Mouse (Mus musculus): Measurements from ENCODE around the gene Dlgap4. TPM values are rescaled to one million over a fixed set of nuclear protein-coding genes. Genes with fewer than 3 reads are reported as not detected.
"Not testable (repeated sequence)": the region's sequence is repeated elsewhere in the genome, so short reads cannot be mapped to it uniquely, and the experiment has no call there.

The Dlgap4 gene
- polyA plus RNA-seq, 1 experiment = 98.2 TPM

GRCm38 (mm10) chr2:156787776-156788105, 174.2 kb downstream of the Dlgap4 start:
- 41% methylated on average over 3 of the region's 3 CpGs for WGBS
- H3K36me3 ChIP-seq (ENCODE audit: control insufficient read depth, insufficient read depth, low read length) = no peaks in the 10 kb centered on the region
- H3K27me3 ChIP-seq (ENCODE audit: control insufficient read depth, insufficient read depth, low read length) = no peaks in the 10 kb centered on the region
- H3K27ac ChIP-seq (ENCODE audit: control insufficient read depth, insufficient read depth, low read length) = no peak overlapping the region
- TF ChIP-seq CTCF (IDR thresholded peaks at IDR 0.05; ENCODE audit: borderline replicate concordance, control insufficient read depth, extremely low read depth, insufficient read depth, low read length, poor library complexity) (no peak), POLR2A (IDR thresholded peaks at IDR 0.05; ENCODE audit: control insufficient read depth, extremely low read depth, insufficient read depth, low read length, poor library complexity) (no peak)
- H3K4me1 ChIP-seq (replicated peaks; ENCODE audit: control insufficient read depth, insufficient read depth, low read length) = no peaks in the 10 kb centered on the region
- H3K4me3 ChIP-seq (ENCODE audit: control insufficient read depth, insufficient read depth, low read length) = no peak overlapping the region
- DNase-seq = no peak

GRCm38 (mm10) chr2:156788836-156789235, 175.3 kb downstream of the Dlgap4 start:
- DNase-seq = no peak
- no peaks in the 10 kb centered on the region for H3K4me1 ChIP-seq (replicated peaks; ENCODE audit: control insufficient read depth, insufficient read depth, low read length)
- H3K27ac ChIP-seq (ENCODE audit: control insufficient read depth, insufficient read depth, low read length) = no peak overlapping the region
- WGBS = 84% methylated on average over 1 of the region's 1 CpGs
- no peaks in the 10 kb centered on the region for H3K27me3 ChIP-seq (ENCODE audit: control insufficient read depth, insufficient read depth, low read length)
- TF ChIP-seq POLR2A (IDR thresholded peaks at IDR 0.05; ENCODE audit: control insufficient read depth, extremely low read depth, insufficient read depth, low read length, poor library complexity) = no peak
- H3K36me3 ChIP-seq (ENCODE audit: control insufficient read depth, insufficient read depth, low read length) = no peaks in the 10 kb centered on the region
- no peak overlapping the region for H3K4me3 ChIP-seq (ENCODE audit: control insufficient read depth, insufficient read depth, low read length)

GRCm38 (mm10) chr2:156798516-156798915, 185.0 kb downstream of the Dlgap4 start:
- H3K27ac ChIP-seq (ENCODE audit: control insufficient read depth, insufficient read depth, low read length) = no peak overlapping the region
- no peak for DNase-seq
- no peak overlapping the region for H3K4me3 ChIP-seq (ENCODE audit: control insufficient read depth, insufficient read depth, low read length)
- TF ChIP-seq CTCF (IDR thresholded peaks at IDR 0.05; ENCODE audit: borderline replicate concordance, control insufficient read depth, extremely low read depth, insufficient read depth, low read length, poor library complexity) (no peak), POLR2A (IDR thresholded peaks at IDR 0.05; ENCODE audit: control insufficient read depth, extremely low read depth, insufficient read depth, low read length, poor library complexity) (no peak)
- 88% methylated on average over 1 of the region's 1 CpGs for WGBS
- H3K36me3 ChIP-seq (ENCODE audit: control insufficient read depth, insufficient read depth, low read length) = no peaks in the 10 kb centered on the region
- no peaks in the 10 kb centered on the region for H3K27me3 ChIP-seq (ENCODE audit: control insufficient read depth, insufficient read depth, low read length)
- no peaks in the 10 kb centered on the region for H3K4me1 ChIP-seq (replicated peaks; ENCODE audit: control insufficient read depth, insufficient read depth, low read length)

- no peak for DNase-seq
- no peak for TF ChIP-seq POLR2A (IDR thresholded peaks at IDR 0.05; ENCODE audit: control insufficient read depth, extremely low read depth, insufficient read depth, low read length, poor library complexity)
- no peak for TF ChIP-seq CTCF (IDR thresholded peaks at IDR 0.05; ENCODE audit: borderline replicate concordance, control insufficient read depth, extremely low read depth, insufficient read depth, low read length, poor library complexity)
- Histone ChIP-seq H3K36me3 (ENCODE audit: control insufficient read depth, insufficient read depth, low read length) (no peaks in the 10 kb centered on the region), H3K27ac (ENCODE audit: control insufficient read depth, insufficient read depth, low read length) (no peak overlapping the region), H3K27me3 (ENCODE audit: control insufficient read depth, insufficient read depth, low read length) (no peaks in the 10 kb centered on the region), H3K4me3 (ENCODE audit: control insufficient read depth, insufficient read depth, low read length) (no peak overlapping the region), H3K4me1 (replicated peaks; ENCODE audit: control insufficient read depth, insufficient read depth, low read length) (no peaks in the 10 kb centered on the region)
- 88% methylated on average over 4 of the region's 4 CpGs for WGBS
These were observed 187.5 kb downstream of the Dlgap4 start for GRCm38 (mm10) chr2:156801045-156801444.

- not testable (repeated sequence) for DNase-seq; H3K36me3 ChIP-seq (ENCODE audit: control insufficient read depth, insufficient read depth, low read length); H3K4me3 ChIP-seq (ENCODE audit: control insufficient read depth, insufficient read depth, low read length); H3K27ac ChIP-seq (ENCODE audit: control insufficient read depth, insufficient read depth, low read length); H3K4me1 ChIP-seq (replicated peaks; ENCODE audit: control insufficient read depth, insufficient read depth, low read length); H3K27me3 ChIP-seq (ENCODE audit: control insufficient read depth, insufficient read depth, low read length)
- WGBS = 79% methylated on average over 9 of the region's 9 CpGs
These were observed 188.6 kb downstream of the Dlgap4 start for GRCm38 (mm10) chr2:156802116-156802515.

GRCm38 (mm10) chr2:156803698-156804372, 190.3 kb downstream of the Dlgap4 start:
- WGBS = 58% methylated on average over 4 of the region's 4 CpGs
- TF ChIP-seq CTCF (IDR thresholded peaks at IDR 0.05; ENCODE audit: borderline replicate concordance, control insufficient read depth, extremely low read depth, insufficient read depth, low read length, poor library complexity) (no peak), POLR2A (IDR thresholded peaks at IDR 0.05; ENCODE audit: control insufficient read depth, extremely low read depth, insufficient read depth, low read length, poor library complexity) (no peak)
- DNase-seq = no peak
- no peaks in the 10 kb centered on the region for H3K4me1 ChIP-seq (replicated peaks; ENCODE audit: control insufficient read depth, insufficient read depth, low read length)
- H3K27me3 ChIP-seq (ENCODE audit: control insufficient read depth, insufficient read depth, low read length) = no peaks in the 10 kb centered on the region
- H3K27ac ChIP-seq (ENCODE audit: control insufficient read depth, insufficient read depth, low read length) = no peak overlapping the region
- H3K36me3 ChIP-seq (ENCODE audit: control insufficient read depth, insufficient read depth, low read length) = no peaks in the 10 kb centered on the region
- no peak overlapping the region for H3K4me3 ChIP-seq (ENCODE audit: control insufficient read depth, insufficient read depth, low read length)

- WGBS = 98% methylated on average over 4 of the region's 4 CpGs
- Histone ChIP-seq H3K4me3 (ENCODE audit: control insufficient read depth, insufficient read depth, low read length) (no peak overlapping the region), H3K4me1 (replicated peaks; ENCODE audit: control insufficient read depth, insufficient read depth, low read length) (no peaks in the 10 kb centered on the region)
These were observed 191.1 kb downstream of the Dlgap4 start for GRCm38 (mm10) chr2:156804589-156804988.

More at GRCm38 (mm10) chr2:156804589-156804988, 191.1 kb downstream of the Dlgap4 start:
- DNase-seq = no peak
- Histone ChIP-seq H3K27me3 (ENCODE audit: control insufficient read depth, insufficient read depth, low read length) (no peaks in the 10 kb centered on the region), H3K36me3 (ENCODE audit: control insufficient read depth, insufficient read depth, low read length) (no peaks in the 10 kb centered on the region), H3K27ac (ENCODE audit: control insufficient read depth, insufficient read depth, low read length) (no peak overlapping the region)
- no peak for TF ChIP-seq CTCF (IDR thresholded peaks at IDR 0.05; ENCODE audit: borderline replicate concordance, control insufficient read depth, extremely low read depth, insufficient read depth, low read length, poor library complexity)
- TF ChIP-seq POLR2A (IDR thresholded peaks at IDR 0.05; ENCODE audit: control insufficient read depth, extremely low read depth, insufficient read depth, low read length, poor library complexity) = no peak

Measured in thymus, adult 2 months (tissue).